Mouse (Mus musculus) adrenal gland, adult 8-10 months (tissue): Measurements from ENCODE around the gene Tprkb. TPM values are rescaled to one million over a fixed set of nuclear protein-coding genes. Genes with fewer than 3 reads are reported as not detected.
"Not testable (repeated sequence)": the region's sequence is repeated elsewhere in the genome, so short reads cannot be mapped to it uniquely, and the experiment has no call there.

Source experiments
- DNase-seq: peaks from one replicate; pipeline ENCODE4 v3.0.0; 2022
- total RNA-seq, 4 experiments: library from RNA; stranded (reverse); gene quantifications; 2 replicates each; pipeline ENCODE4 v1.2.4; 2022

Tprkb gene
- total RNA-seq, 4 experiments from 2014 or later = 61.2 to 72.8 (median 68.0) TPM

DNA sequence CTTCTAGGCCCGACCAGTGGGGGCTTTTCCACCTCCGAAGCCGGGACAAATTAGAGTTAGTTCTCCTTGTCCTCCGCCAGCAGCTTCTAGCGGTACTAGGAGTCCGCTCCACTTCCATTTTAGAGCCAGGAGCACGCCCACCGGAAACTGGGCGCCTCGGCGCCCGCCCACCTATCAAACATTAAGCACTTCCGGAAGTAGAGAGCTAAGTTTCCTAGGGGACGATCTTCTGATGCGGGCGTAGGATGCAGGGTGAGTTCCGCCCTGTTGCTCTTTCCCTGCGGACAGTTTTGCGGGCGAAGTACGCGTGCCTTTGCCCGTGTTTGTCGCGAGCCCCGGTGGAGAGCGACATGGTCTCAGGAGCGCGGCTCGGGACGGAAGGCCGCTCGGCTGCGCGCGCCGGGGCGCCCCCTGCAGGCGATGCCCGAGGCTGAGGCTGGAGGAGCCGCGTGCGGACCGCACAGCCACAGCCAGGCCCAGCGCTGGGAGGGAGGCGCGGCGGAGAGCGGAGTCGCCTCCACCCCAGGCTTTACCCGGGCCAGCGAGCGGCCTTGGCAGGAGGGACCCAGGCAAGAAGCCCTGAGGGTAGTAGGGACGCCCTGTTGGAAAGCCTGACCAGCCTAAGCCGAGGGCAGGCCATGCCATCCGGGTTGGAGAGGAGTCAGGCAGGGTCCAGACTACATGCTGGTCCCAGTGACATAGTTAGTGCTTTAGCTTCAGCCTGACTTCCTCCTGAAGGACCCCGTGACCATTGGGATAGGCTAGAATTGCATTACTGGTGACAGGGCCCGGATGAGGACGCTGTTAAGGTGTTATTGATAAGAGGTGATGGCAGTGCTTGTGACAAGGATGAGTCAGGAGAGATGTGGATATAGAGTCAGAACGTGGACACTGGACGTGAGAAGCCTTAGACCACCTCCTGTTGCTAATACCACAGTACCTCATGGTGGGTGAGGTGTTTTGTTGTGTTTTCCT lies 4.2 kb downstream of the Tprkb start, which contains the start of gene Nat8f1:
Nat8f1 (minus strand) TSS at position 149 of the 975 bp plus-strand sequence.
- peak; percentile 87 for DNase-seq

DNA sequence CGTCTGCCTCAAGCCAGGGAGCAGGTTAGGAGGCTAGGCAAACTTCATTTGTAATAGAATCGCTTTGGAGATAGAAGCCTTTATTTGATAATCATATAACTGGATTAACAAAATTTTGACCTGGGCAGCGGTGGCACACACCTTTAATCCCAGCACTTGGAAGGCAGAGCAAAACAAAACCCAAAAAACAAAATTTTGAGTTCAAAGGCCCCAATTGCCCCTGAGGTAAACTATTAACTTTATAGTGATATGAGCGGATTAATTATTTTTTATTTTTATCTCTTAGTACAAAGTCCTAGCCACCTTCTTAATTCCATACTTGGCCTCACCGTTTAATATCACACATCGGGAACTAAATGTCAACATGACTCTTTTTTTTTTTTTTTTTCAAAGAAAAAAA lies 4.9 kb downstream of the Tprkb start:
- no peak for DNase-seq

DNA sequence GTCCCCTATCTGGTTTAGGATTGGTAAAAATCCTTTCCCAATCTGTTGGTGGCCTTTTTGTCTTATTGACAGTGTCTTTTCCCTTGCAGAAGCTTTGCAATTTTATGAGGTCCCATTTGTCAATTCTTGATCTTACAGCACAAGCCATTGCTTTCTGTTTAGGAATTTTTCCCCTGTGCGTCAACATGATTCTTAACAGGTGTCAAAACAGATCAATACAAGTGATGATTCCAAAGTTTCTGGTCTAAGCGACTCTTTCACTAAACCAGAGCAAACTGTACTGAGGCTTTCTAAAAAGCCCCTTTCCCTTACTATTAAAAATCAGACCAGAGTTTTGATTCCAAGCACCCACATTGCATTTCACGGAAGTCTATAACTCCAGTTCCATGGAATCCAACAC lies 6.7 kb downstream of the Tprkb start:
- DNase-seq = not testable (repeated sequence)

DNA sequence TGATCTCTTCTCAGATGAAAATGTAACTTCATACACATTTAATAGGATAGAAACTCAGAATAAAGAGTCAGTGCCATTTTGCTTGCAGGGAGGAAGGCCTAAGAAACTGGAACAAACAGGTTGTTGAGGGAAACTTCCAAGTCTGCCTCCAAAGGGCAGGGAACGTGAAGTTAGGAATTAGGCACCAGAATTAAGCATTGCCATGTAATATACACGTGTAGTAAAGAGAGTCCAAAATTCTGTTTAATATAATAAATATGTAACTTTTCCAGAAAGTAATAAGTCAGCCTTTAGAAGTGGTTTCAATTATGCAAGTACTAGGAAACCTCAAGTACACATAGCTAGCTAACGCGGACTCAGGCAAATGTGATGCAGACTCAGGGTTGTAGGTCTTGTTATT lies 7.7 kb downstream of the Tprkb start:
- DNase-seq = no peak

DNA sequence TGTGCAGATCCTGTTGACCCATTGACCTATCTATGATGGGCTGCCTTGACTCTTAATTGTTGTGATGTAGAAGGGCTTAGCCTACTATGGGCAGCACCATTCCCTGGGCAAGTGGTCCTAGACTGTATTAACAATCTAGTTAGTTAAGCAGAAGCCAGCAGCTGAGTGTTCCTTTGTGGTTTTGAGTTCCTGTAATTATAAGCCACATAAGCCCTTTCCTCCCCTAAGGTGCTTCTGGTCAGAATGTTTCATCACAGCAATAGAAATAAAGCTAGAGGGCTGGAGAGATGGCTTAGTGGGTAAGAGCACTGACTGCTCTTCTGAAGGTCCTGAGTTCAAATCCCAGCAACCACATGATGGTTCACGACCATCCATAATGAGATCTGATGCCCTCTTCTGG lies 12.0 kb downstream of the Tprkb start:
- DNase-seq = no peak

DNA sequence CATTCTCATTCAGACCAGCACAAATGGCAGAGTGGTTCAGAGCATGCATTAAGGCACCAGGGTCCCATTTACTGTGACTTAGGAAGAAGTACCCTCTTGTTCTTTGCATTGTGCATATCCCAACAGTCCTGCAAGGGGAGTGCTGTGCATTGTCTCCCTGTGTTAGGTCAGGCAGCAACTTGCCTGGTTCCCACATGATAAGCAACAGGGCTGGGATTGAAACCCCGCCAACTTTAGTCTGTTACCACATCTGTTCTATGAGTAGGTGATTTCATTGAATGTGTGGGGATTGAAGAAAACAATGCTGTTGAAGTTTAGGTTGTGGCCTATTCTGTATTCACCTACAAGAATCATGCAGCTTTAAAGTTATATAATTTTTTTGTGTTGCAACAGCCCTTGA lies 15.0 kb downstream of the Tprkb start:
- DNase-seq = no peak

DNA sequence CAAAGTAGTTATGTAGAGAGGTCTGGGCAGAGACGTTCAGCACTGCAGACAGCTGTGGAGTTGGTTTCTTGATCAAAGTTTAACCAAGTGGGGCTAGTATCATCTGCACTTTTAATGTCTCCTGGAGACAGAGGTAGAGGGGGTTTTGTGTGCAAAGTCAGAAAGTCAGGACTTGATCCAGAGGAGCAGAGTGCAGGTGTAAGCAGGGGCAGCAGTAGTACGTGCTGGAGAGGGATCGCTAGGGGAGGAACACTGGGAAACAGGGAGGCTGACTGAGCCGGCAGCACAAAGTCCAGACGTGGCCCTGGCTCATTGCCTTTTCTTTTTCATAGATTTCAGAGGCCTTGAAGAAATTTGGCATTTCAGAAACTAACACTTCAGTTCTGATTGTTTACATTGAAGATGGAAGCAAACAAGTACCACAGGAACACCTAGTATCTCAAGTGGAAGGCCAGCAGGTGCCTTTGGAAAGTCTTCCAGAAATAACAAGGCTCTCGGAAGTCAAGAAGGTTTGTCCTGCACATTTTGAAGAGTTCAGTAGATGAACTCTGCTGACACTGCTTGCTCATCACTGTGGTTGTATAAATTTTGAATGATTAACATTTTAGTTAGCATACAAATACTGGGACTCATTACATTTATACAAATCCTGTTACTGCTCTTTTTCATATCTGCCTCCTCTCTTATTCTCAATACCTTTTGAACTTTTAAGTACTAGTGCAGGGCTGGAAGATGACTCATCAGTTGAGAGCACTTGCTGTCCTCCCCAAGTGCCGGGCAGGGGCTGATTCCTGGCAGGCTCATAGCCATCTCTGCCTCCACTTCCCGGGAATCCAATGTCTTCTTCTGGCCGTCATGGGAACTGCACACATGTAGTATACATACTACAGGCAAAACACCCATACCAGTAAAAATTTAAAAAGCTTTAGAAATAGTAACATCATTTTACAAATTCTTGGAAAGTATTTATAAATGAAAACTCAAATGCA lies 16.1 kb downstream of the Tprkb start:
- no peak for DNase-seq

DNA sequence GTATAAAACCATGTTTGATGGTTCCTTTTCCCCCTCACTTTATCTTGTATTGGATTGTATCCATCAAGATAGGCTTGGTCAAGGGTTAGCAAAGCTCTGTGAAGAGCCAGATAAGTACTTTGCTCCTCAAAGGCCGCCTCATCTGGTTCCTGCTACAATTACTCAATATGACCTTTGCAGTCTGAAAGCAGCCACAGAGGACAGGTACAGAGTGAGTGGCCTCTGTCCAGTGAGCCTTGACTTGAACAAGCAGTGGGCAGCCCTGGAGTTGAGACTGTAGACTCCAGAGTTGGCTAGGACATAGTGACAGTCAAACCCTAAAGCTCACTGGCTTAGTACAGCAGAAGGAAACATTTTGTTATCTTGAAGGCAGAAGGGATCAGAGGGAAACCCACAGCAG lies 17.6 kb downstream of the Tprkb start:
- DNase-seq = no peak

DNA sequence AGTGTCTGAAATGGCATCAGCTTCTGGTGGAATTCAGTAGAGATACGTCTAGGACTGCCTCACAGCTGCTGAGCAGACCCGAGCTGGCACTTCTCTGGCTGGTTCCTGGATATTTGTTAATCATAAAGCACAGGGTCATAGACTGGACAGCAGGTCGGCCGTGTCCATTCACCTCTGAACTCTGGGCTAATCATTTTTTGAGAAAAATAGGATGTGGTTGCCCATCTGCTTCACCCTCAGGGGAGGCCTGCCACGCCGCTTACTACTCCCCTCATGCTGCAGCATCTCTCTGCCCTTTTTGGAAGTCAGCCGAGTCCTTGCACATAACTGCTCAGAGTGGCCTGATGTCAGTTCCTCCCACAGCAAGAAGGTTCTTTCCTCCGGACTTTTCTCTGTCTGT lies 22.4 kb downstream of the Tprkb start:
- DNase-seq = no peak

DNA sequence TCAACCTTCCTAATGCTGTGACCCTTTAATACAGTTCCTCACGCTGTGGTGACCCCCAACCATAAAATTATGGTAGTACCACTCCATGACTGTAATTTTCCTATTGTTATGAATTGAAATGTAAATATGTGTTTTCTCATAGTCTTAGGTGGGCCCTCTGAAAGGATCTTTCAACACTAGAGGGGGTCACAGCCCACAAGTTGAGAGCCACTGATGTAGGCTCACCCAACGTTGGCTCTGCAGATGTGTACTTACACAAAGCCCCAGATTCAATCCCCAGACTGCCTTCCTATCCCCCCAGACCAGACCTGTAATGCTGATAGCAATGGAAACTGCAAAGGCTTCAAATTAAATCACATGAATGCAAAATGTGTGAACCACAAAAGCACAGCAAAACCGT lies 24.0 kb downstream of the Tprkb start:
- DNase-seq = no peak

DNA sequence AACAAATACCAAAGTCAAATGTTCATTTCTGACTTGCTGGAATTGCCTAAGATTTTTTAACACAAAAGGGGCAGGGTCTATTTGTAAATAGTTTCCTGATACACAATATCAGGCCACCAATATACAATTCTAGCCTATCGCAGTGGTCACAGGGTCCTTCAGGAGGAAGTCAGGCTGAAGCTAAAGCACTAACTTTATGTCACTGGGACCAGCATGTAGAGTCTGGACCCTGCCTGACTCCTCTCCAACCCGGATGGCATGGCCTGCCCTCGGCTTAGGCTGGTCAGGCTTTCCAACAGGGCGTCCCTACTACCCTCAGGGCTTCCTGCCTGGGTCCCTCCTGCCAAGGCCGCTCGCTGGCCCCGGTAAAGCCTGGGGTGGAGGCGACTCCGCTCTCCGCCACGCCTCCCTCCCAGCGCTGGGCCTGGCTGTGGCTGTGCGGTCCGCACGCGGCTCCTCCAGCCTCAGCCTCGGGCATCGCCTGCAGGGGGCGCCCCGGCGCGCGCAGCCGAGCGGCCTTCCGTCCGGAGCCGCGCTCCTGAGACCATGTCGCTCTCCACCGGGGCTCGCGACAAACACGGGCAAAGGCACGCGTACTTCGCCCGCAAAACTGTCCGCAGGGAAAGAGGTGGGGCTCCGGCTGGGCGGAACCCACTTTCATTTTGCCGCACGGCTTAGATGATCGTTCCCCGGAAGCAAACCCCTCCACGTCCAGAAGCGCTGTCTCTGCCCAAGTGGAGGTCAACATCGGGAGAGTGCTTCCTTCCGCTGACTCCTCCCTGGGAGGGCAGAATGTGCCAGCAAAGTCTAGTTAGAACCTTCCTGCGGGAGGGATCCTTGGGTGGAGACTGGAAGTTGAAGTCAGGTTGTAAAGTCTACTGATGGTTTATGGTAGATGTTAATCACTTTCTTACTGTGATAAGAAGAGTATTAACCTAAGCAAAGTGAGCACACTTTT lies 25.1 kb downstream of the Tprkb start:
- DNase-seq = peak; percentile 92

DNA sequence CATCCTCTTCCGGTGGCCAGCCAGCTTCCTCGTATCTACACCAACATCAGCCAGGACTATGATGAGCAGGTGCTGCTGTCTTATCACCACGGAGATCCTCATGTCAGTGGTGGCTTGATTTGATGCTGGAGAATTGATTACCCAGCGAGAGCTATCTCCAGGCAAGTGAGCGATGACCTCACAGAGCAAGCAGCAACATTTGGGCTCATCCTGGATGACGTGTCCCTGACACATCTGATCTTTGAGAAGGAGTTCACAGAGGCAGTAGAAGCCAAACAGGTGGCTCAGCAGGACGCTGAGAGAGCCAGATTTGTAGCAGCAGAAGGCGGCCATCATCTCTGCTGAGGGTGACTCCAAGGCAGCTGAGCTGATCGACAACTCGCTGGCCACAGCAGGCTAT lies 27.0 kb downstream of the Tprkb start:
- DNase-seq = no peak

DNA sequence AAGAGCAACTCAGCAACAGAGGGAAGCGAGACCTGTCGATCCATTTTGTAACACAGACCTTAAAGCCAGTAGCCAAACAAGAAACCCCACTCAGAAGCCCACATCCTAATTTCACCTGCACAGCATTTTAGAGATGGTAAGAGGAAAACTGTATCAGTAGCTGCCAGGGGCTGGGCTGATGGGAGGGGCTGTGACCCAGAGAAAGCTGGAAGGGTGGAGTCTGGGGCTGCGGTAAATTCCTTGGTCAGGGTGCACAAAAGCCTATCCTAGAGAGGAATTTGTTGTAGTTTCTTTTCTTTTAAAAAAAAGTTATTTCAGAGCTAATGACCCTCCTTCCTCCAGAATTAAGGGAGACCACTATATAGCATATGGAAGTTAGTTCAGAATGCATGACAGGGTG lies 30.8 kb downstream of the Tprkb start:
- DNase-seq = no peak

DNA sequence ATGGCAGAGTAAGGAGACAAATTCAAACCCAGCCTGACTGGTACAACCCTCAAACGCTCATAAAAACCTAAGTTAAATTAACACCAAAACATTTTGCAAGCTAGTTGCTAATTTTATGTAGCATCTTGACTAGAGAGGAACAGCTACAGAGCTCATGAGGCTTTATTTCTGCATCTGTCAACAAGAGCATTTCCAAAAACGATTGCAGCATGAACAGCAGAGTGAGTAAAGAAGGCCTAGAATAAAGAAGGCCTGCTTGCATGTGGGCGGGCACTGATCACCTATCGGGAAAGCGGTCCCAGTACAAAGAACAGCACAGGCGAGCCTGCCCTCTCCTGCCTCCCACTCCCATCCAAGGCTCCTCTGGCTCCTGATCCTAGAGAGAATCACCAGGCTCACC lies 36.9 kb downstream of the Tprkb start:
- no peak for DNase-seq

DNA sequence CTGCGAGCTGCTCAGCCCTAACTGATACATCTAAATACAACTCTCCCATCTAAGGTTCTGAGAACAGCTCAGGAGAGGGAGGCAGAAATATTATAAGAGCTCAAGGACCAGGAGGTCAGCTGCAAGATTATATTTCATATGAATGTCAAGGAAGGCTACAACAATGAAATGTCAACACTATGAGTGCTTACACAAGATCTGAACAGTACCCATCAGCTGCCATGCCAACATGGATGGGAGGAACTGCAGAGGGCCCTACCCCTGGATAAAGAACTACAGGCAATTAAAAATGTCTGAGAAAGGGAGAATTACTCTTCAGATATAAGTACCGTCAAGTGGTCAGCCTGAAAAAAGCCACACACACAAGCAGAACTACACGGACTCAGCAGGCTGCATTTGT lies 45.9 kb downstream of the Tprkb start:
- no peak for DNase-seq

DNA sequence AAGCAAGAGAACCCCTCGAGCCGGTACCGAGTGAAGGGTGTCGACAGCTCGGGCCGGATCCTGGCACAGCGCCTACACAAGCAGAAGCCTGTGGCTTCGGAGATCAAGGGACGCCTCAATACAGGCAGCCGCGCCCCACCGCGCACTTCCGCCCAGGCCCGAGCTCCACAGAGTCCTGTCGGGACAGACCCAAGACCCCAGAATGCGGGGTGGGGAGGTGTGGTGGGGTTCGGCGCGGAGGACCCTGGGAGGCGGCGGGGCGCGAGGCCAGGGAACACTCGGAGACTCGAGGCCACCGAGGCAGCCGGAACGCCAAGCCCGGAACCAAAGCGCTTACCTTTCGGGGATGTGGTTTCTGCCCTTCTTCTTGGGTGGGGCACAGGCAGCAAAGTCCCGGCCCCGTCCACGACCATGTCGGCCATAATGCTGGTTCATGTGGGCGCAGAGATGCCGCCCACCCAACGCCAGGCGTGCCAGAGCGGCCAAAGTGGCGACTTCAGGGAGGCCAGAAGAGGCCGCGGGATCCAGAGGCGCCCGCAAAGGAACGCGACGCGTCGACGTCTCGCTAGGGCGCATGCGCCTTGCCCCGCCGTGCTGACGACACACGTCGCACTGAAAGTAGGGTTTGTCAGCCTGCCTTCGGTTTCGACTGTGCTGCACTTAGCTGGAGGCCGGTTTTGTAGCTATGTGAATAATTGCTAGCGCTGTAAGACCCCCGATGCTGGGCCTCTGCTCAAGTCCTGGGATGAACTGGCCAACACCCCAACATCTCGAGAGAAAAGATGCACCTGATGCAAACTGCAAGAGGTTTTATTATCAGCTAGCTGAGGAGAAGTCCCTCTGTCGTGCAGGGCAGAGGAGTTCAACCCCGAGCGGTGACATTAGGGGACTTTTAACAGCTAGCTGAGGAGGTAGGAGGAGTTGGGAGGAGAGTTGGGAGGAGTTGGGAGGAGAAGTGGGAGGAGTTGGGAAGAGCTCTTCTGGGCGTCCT lies 49.7 kb downstream of the Tprkb start, which contains the start of gene Dusp11:
Dusp11 (minus strand) TSS at position 567 of the 991 bp plus-strand sequence.
- DNase-seq = peak; percentile 87

DNA sequence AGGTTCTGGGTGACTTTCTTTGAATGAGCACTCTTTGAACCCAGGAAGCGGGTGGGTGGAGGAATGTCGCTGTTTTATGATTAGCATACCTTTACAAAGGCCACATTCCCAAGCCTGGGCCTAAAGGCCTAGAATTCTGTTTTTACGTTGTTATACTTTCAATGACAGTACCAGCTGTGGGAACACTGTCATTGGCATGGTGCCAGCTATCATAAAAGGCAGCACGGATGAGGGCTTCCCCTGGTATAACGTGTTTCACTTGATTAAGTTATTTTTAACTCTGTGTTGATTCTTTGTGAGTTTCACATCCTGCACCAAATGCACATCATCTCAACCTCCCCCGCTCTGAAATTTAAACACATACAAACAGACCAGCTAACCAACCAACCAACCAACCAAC lies 54.4 kb downstream of the Tprkb start:
- not testable (repeated sequence) for DNase-seq

DNA sequence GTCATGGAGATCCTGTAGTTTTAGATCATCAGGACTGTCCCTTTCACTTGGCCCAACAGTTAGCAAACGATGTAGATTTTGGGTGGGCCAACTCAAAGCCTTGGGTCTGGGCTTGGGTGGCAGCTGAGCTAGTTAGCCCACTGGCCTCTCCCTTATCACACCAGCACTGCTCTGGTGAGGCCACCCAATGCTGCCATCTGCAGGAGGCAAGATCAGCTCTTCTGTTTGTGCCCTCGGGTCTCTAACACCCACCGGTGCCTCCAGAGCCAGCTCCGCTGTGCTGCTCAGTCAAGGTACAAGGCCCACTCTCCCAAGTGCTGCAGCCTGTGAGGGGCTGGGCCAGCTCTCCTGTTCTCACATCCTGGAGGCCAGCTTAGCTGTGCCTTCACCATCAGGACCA lies 55.0 kb downstream of the Tprkb start:
- DNase-seq = no peak

DNA sequence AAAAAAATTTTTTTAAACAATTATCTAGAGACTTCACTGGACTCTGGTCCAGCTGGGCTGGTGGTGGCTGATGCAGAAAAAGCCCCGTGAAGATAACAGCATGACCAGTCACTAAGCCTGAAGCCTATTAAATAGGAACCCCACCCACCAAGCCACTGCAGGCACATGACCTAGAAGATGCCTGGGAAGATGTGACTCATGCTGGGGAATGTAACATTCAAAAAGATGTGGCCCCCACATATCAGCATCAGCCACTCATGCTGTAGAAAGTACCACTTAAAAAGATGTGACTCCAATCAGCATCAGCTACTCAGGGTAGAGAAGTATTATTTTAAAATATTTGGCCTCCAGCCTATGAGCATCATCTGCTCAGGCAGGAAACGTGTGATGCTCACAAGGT lies 58.2 kb downstream of the Tprkb start:
- DNase-seq = no peak

DNA sequence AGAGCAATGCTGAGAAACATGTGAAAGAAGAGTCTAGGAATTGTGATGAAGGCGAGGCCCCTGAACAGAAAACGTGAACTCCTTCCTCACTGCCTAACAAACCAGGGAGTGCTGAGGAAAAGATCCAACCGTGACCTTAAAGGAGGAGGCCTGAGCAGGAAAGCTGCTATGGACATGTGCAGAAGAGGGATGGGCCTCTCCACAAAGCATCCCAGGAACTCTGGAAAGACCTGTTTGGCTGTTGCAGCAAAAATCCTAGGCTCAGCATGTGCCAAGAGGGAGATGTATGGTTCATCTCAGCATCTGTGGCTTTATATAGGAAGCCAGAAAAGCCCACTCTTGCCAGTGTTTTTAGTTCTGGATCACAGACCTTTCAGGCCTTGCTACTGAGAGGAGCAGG lies 61.0 kb downstream of the Tprkb start:
- no peak for DNase-seq

DNA sequence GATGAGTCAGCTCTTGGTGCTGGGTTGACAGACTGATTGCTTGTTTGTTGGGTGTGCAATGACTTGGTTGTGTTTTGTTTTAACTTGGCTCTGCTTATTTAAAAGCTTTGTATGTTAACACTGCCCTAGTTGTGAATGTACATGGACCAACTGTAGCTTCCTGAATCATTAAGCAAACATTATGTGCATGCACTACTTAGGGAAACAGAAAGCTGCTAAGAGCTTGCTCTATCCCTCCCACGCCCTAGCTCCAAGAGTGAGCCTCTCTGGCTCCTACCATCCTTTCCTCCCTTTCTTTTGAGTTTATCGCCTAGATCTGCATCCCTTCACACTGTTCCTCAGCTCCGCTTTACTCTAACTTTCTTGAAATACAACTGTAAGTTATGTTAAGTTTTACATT lies 61.7 kb downstream of the Tprkb start:
- DNase-seq = no peak
